Mouse (Mus musculus) 416B (cell line): ENCODE measurements around the gene Scd4.
A peak's percentile ranks its signal among the peaks of the same experiment; 100 is the strongest.
"Not testable (repeated sequence)": the region's sequence is repeated elsewhere in the genome, so short reads cannot be mapped to it uniquely, and the experiment has no call there.

Source experiments
- DNase-seq: peaks from one replicate; pipeline ENCODE4 v3.0.0; 2011; ENCODE audit warnings: low read depth

The Scd4 gene

DNA sequence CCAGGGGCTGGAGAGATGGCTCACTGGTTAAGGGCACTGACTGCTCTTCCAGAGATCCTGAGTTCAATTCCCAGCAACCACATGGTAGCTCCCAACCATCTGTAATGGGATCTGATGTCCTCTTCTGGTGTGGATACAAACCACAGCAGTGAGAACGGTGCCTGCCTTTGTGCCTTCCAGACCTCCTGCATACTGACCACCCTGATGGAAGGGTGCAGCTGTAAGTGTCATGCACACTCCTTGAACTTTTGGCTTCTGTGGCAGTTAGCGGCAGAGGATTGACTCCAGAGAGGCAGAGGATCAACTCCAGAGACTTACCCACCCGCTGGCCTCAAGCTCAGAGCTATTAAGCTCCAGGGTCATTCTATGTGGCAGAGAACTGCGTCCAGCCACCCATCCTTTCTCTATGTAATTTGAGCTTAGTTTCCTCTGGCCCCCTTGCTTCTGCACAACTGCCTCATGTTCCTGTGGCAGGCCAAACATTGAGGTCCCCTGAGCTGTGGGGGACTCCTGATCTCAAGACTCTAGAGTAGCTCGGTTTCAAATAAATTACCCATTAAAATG lies 16.1 kb upstream of the Scd4 start:
- DNase-seq = no peak

DNA sequence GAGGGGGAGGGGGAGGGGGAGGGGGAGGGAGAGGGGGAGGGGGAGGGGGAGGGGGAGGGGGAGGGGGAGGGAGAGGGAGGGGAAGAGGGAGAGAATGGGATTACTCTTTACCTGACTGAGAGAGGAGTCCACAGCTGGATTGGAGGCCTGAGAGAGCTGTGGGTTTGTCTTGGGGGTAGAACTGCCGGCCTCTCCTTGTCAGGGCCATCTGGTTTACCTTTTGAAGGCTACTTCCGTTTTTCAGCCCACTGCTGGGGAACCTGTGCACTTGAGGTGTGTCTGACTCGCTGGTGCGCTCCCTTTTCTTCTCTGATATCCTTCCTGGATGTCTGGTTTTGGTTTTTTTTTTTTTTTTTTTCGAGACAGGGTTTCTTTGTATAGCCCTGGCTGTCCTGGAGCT lies 15.5 kb upstream of the Scd4 start:
- no peak for DNase-seq

DNA sequence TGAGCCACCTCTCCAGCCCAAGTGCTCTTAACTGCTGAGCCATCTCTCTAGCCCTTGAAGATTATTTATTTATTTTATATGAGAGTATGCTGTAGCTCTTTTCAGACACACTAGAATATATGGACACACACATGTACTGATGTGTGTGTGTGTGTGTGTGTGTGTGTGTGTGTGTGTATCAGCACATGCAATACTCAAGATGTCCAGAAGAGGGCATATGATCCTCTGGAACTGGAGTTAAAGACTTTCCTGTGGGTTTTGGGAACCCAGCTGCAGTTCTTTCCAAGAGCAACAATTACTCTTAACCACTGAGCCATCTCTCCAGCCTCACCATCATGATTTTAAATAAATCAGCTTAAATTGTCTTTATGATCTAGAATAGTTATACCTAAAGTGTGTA lies 14.3 kb upstream of the Scd4 start:
- no peak for DNase-seq

GRCm38 (mm10) chr19:44320316-44320715 lies 12.6 kb upstream of the Scd4 start:
- DNase-seq = no peak

GRCm38 (mm10) chr19:44321201-44321600 lies 11.7 kb upstream of the Scd4 start:
- DNase-seq = no peak

- no peak for DNase-seq
Observed at GRCm38 (mm10) chr19:44321631-44322030, 11.3 kb upstream of the Scd4 start.

- no peak for DNase-seq
Observed at GRCm38 (mm10) chr19:44329566-44329965, 3.3 kb upstream of the Scd4 start.

GRCm38 (mm10) chr19:44331128-44331527 lies 1.8 kb upstream of the Scd4 start:
- DNase-seq = peak; percentile 4

DNA sequence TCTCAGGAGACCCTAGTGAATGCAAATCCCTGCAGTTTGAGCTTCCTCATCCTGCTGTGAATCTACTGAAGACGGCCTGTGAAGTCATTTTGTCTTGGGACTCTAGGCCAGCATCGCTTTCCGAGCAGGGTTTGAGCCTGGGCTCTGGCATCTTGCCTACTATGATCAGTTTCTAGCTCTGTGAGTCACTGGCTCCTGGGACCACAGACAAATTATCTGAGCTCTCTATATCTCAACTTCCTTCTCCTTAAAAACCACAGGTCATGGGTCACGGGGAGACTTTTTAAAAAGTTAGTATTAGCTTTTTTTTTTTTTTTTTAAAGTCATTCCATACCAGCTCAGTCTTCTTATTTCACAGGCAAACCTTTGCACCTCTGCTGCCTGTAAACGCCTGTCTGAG lies 981 bp upstream of the Scd4 start:
- peak; percentile 91 for DNase-seq

- DNase-seq = no peak
Observed at GRCm38 (mm10) chr19:44332326-44332725, 566 bp upstream of the Scd4 start.

DNA sequence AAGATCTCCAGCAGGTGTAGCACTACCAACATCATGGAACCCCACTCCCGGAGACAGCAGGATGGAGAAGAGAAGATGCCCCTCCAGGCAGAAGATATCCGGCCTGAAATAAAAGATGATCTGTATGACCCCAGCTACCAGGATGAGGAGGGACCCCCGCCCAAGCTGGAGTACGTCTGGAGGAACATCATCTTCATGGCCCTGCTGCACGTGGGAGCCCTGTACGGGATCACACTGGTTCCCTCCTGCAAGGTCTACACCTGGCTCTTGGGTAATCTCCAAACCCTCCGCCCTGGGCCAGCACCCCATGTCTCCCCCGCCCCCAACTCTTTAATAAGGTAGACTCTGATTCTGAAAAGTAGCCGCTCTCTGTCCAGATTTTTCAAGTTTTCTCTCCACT lies 1.1 kb downstream of the Scd4 start:
- no peak for DNase-seq

- DNase-seq = no peak
Observed at GRCm38 (mm10) chr19:44335876-44336662, 3.2 kb downstream of the Scd4 start.

DNA sequence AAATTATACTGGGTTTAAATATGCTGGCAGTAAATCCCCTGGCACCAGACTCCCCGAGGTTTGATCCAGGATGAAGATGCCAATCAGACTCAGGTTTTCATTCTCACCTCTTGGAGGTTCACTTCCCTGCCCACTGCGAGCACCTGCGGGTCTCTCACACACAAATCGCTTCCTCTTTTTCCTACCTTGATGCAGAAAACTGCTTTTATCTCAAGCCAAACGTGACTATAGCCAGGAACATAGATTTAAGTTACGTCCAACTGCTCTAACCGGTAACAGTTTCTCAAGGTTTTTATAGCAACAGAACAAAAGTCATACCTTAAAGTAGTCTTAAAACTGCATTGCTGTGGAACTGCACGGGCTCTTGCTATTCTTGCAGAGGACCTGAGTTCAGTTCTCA lies 16.8 kb downstream of the Scd4 start:
- no peak for DNase-seq

GRCm38 (mm10) chr19:44351756-44352155 lies 18.9 kb downstream of the Scd4 start:
- no peak for DNase-seq

GRCm38 (mm10) chr19:44358700-44359099 lies 25.8 kb downstream of the Scd4 start:
- DNase-seq = no peak

DNA sequence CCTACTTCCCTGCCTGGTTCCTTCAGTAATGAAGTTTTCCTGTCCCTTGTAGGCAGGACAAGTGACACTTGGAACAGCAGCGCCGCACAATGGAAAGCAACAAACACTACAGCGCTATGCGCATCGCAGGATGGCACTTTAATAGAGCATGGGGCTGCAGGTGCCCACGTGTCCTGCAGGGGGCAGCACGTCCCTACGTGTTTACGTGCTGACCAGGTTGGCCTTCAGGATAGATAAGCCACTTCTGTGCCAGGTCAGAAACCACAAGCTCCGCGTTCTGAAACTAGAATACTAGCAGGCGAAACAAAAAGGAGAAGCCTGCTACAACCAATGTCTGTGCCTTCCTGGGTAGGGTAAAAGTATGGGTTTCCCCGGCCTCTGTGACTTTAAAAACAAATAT lies 30.6 kb downstream of the Scd4 start:
- DNase-seq = peak; percentile 55

DNA sequence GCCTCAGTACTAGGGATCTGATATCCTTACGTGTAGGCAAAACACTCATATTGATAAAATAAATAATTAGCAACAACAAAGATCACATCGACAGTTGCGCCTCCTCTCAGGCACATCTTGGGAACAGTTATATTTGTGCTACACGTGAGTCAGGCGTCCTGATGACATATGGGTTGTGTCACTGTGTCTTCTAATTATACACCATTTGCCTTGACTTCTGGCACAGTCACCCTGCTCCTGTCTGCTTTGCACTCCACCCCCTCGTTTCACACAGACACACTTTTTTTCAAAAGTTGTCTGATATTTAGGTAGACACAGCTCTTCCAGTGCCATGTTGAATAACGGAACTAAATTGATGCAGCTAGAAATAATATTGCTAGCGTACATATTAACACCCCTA lies 31.1 kb downstream of the Scd4 start:
- DNase-seq = no peak

GRCm38 (mm10) chr19:44365733-44366132 lies 32.8 kb downstream of the Scd4 start:
- no peak for DNase-seq

DNA sequence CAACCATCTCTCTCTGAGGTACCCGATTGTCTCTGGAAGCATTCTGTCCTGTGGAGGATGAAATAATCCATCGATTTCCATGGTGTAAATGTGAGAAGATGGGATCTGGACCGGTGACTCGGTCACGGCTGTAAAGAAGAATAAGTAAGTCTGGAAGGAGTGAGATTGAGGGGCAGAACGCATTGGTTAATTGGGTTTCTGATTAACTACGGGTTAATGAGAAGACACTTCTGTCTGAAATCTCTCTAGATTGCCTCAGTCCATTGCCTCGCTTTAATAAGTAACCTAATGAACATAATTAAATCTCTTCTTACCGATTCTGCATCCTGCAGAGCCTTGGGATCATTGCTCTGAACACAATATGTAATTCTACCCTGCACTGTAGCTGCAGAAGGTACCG lies 34.2 kb downstream of the Scd4 start:
- DNase-seq = not testable (repeated sequence)

DNA sequence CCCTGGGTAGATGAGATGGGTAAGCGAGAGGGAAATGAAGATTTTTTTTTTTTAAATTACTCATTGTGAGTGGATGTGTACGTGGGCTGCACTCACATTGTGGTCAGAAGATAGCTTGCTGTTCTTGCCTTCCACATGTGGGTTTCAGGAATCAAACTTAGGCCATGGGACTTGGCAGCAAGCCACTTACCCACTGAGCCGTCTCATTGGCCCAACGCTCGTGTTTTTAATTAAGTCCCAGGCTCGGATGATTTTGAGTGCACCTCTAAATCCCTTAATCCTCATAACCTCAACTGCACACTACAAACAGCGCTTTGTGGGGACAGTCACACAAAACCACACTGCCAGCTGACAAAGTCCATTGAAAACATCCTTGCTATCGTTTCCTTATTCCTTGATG lies 36.5 kb downstream of the Scd4 start:
- DNase-seq = no peak

DNA sequence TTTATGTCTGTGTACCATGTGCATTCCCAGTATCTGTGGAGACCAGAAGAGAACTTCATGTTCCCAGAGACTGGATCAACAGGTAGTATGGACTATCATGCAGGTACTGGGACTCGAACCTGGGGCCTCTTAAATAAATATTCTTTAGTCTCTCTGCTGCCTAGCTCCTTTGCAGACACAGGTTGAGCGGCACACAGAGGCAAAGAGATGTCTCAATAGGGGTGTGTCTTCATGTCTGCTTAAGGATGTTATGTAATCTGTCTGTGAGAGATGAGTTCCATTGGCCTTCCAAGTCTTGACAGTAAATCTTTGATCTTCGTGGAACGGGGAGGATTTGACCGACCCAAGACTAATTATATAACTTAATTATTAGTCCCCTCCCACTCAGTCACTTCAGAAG lies 37.3 kb downstream of the Scd4 start:
- DNase-seq = no peak

DNA sequence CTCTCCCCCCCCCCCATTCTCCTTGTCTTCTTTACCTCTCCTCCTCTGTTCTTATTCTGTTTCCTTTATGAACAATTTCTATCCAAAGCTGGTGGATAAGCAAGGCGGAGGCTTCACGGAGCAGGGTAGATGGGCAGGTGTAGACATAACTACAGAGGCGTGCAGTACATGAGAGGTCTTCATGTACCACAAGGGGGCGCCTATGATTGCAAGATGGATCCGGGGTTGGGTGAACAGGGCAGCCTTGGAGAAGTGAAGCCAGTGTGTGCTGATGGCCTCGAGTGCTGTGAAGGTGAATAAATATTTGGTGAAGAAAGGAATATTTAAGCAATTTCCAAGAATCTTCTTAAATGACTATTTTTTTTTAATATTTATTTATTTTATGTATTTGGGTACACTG lies 40.1 kb downstream of the Scd4 start:
- DNase-seq = peak; percentile 70

DNA sequence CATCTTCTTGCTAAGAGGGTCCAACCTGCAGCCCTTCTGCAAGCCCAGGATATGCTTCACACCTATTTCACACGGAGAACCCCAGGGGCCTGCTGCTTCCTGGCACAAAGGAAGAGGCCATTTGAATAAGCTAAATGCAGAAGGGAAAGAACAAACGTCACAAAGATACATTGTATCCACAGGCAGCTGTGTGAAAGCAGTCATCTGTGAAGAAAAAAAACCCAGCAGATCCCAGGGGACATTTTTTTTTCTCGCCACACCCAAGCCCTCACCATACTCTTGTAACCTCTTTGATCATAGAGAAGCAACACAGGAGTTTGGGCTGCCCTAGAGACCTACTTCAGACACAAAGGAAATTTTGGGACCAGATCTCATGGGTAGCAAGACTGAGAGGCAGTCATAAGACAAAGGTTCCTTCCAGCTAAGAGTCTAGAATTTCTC lies 43.6 kb downstream of the Scd4 start:
- DNase-seq = no peak
